Comparison of ENCODE assay signal across 15 mouse cellular contexts in genomic region chr11:3526979-3527738, GRCm38 (mm10). TPM values are rescaled to one million over a fixed set of nuclear protein-coding genes. Genes with fewer than 3 reads are reported as not detected.
DNase-seq lines count a peak whose midpoint lies in the region; ATAC-seq lines count a peak whose summit lies in the region.
"Had no signal": no experiment of that assay in that cellular context is flagged by ENCODE, and none has a peak within 500 bp of the region (broad histone marks: within the 10 kb centered on the region; RNA-seq: fewer than 3 reads in every experiment).

No protein-coding gene starts in this region.

- H3K36me3 ChIP-seq in hindbrain, embryonic 10.5 days: peaks cover 100% of the 10 kb centered on the region
- peaks cover 75% of the 10 kb centered on the region for H3K36me3 ChIP-seq in hindbrain, embryonic 12.5 days
- peaks cover 99% of the 10 kb centered on the region for H3K36me3 ChIP-seq in heart, embryonic 10.5 days
- peaks cover 100% of the 10 kb centered on the region for H3K36me3 ChIP-seq in limb, embryonic 15.5 days

- 0 out of 2 replicates have a peak, but pooled peaks cover 2% of the 10 kb centered on the region for H3K9me3 ChIP-seq in hindbrain, embryonic 10.5 days
- H3K9me3 ChIP-seq in hindbrain, embryonic 12.5 days (replicated peaks): no peaks in the 10 kb centered on the region
- H3K9me3 ChIP-seq in heart, embryonic 10.5 days: no peaks in the 10 kb centered on the region
- H3K9me3 ChIP-seq in limb, embryonic 15.5 days: no peaks in the 10 kb centered on the region
- H3K9me3 ChIP-seq: embryonic facial prominence, embryonic 12.5 days; forebrain, embryonic 13.5 days had no signal

- no peak for DNase-seq in hindbrain, embryonic 10.5 days (ENCODE audit: low spot score)
- DNase-seq in cerebellum, postnatal 25 days: peak; percentile 17 to 34
- DNase-seq in heart, embryonic 10.5 days (ENCODE audit: low spot score): no peak
- DNase-seq in adrenal gland, postnatal 14 days: no peak
- DNase-seq in adrenal gland, postnatal 4 days (ENCODE audit: low spot score in 2 of 2): no peak
- DNase-seq: adrenal gland, adult 2 months; kidney, adult 18-20 months; thymus, postnatal 25 days had no signal

- ATAC-seq in hindbrain, embryonic 12.5 days (ENCODE audit: low FRiP score): no peak
- no peak for ATAC-seq in limb, embryonic 15.5 days (ENCODE audit: insufficient number of reproducible peaks, low FRiP score, low TSS enrichment, low read depth)
- ATAC-seq: CD4-positive, CD25-positive, alpha-beta regulatory T cell, adult 4 months; forebrain, embryonic 13.5 days had no signal

- WGBS in hindbrain, embryonic 10.5 days: 92% methylated on average over 24 of the region's 24 CpGs
- WGBS in hindbrain, embryonic 12.5 days: 91% methylated on average over 24 of the region's 24 CpGs
- WGBS in heart, embryonic 10.5 days: 85% methylated on average over 24 of the region's 24 CpGs
- 87% methylated on average over 24 of the region's 24 CpGs for WGBS in limb, embryonic 15.5 days

- no peak overlapping the region for H3K4me2 ChIP-seq in hindbrain, embryonic 12.5 days (replicated peaks)
- H3K4me2 ChIP-seq in limb, embryonic 15.5 days: no peak overlapping the region
- H3K4me2 ChIP-seq: embryonic facial prominence, embryonic 12.5 days; forebrain, embryonic 13.5 days had no signal

- H3K27me3 ChIP-seq in hindbrain, embryonic 10.5 days (ENCODE audit: insufficient read depth, poor library complexity, severe bottlenecking): no peaks in the 10 kb centered on the region
- no peaks in the 10 kb centered on the region for H3K27me3 ChIP-seq in hindbrain, embryonic 12.5 days
- H3K27me3 ChIP-seq in heart, embryonic 10.5 days (ENCODE audit: insufficient read depth, poor library complexity, severe bottlenecking): no peaks in the 10 kb centered on the region
- no peaks in the 10 kb centered on the region for H3K27me3 ChIP-seq in limb, embryonic 15.5 days
- H3K27me3 ChIP-seq: embryonic facial prominence, embryonic 12.5 days; forebrain, embryonic 13.5 days had no signal

- H3K4me3 ChIP-seq in hindbrain, embryonic 10.5 days: no peak overlapping the region
- H3K4me3 ChIP-seq in hindbrain, embryonic 12.5 days: no peak overlapping the region
- H3K4me3 ChIP-seq in heart, embryonic 10.5 days: peak overlapping the region; percentile 19; the same call in 1 of the 2 replicates
- H3K4me3 ChIP-seq in limb, embryonic 15.5 days: no peak overlapping the region
- H3K4me3 ChIP-seq: embryonic facial prominence, embryonic 12.5 days; forebrain, embryonic 13.5 days had no signal

- H3K9ac ChIP-seq in hindbrain, embryonic 12.5 days: no peak overlapping the region
- H3K9ac ChIP-seq in limb, embryonic 15.5 days: no peak overlapping the region
- H3K9ac ChIP-seq: embryonic facial prominence, embryonic 12.5 days; forebrain, embryonic 13.5 days had no signal

- H3K4me1 ChIP-seq in hindbrain, embryonic 10.5 days (replicated peaks): peaks cover 6% of the 10 kb centered on the region; the same call in 1 of the 2 replicates
- no peaks in the 10 kb centered on the region for H3K4me1 ChIP-seq in hindbrain, embryonic 12.5 days
- peaks cover 25% of the 10 kb centered on the region for H3K4me1 ChIP-seq in heart, embryonic 10.5 days
- no peaks in the 10 kb centered on the region for H3K4me1 ChIP-seq in limb, embryonic 15.5 days
- H3K4me1 ChIP-seq: embryonic facial prominence, embryonic 12.5 days; forebrain, embryonic 13.5 days had no signal

- 0 out of 2 replicates have a peak overlapping the region, but pooled peaks have one; percentile 8 for H3K27ac ChIP-seq in hindbrain, embryonic 10.5 days
- no peak overlapping the region for H3K27ac ChIP-seq in hindbrain, embryonic 12.5 days
- H3K27ac ChIP-seq in heart, embryonic 10.5 days: peak overlapping the region; percentile 72
- peak overlapping the region; percentile 39; the same call in 1 of the 2 replicates for H3K27ac ChIP-seq in limb, embryonic 15.5 days
- H3K27ac ChIP-seq: embryonic facial prominence, embryonic 12.5 days; forebrain, embryonic 13.5 days; macrophage had no signal

RNA-seq across cellular contexts. Expression of gene Selenom, which starts 12.7 kb away (rescaled TPM):
- 60.3 and 73.5 TPM in 2 replicates for polyA plus RNA-seq in hindbrain, embryonic 10.5 days (2016; fragmentation: Nextera tagmentation; extraction: Ambion mirVana)
- polyA plus RNA-seq in hindbrain, embryonic 12.5 days (2016; fragmentation: Nextera tagmentation; extraction: Ambion mirVana): 78.0 and 83.6 TPM in 2 replicates
- 66.3 and 87.5 TPM in 2 replicates for polyA plus RNA-seq in heart, embryonic 10.5 days (2016; fragmentation: Nextera tagmentation; extraction: Ambion mirVana)
- polyA plus RNA-seq in limb, embryonic 15.5 days (2015; fragmentation: Nextera tagmentation; extraction: Ambion mirVana): 215 and 226 TPM in 2 replicates
- total RNA-seq in adrenal gland, postnatal 14 days (2021): 33.6 and 33.8 TPM in 2 replicates
- 10 to 100 TPM; 50.1 to 58.0 TPM for total RNA-seq in adrenal gland, postnatal 4 days (2021)

RNA-seq across cellular contexts. Expression of gene Smtn, which starts 13.3 kb away (rescaled TPM):
- 43.2 and 46.1 TPM in 2 replicates for polyA plus RNA-seq in hindbrain, embryonic 10.5 days (2016; fragmentation: Nextera tagmentation; extraction: Ambion mirVana)
- polyA plus RNA-seq in hindbrain, embryonic 12.5 days (2016; fragmentation: Nextera tagmentation; extraction: Ambion mirVana): 42.2 TPM in 2 replicates
- polyA plus RNA-seq in heart, embryonic 10.5 days (2016; fragmentation: Nextera tagmentation; extraction: Ambion mirVana): 69.5 and 91.2 TPM in 2 replicates
- polyA plus RNA-seq in limb, embryonic 15.5 days (2015; fragmentation: Nextera tagmentation; extraction: Ambion mirVana): 81.7 and 136 TPM in 2 replicates
- 56.2 and 69.1 TPM in 2 replicates for total RNA-seq in adrenal gland, postnatal 14 days (2021)
- 10 to 100 TPM; 72.9 to 75.1 TPM for total RNA-seq in adrenal gland, postnatal 4 days (2021)

RNA-seq across cellular contexts. Expression of gene Inpp5j, which starts 22.5 kb away (rescaled TPM):
- 0.21 and 0.37 TPM in 2 replicates for polyA plus RNA-seq in hindbrain, embryonic 10.5 days (2016; fragmentation: Nextera tagmentation; extraction: Ambion mirVana)
- 0.73 and 1.2 TPM in 2 replicates for polyA plus RNA-seq in hindbrain, embryonic 12.5 days (2016; fragmentation: Nextera tagmentation; extraction: Ambion mirVana)
- polyA plus RNA-seq in heart, embryonic 10.5 days (2016; fragmentation: Nextera tagmentation; extraction: Ambion mirVana): 2.8 and 9.7 TPM in 2 replicates
- polyA plus RNA-seq in limb, embryonic 15.5 days (2015; fragmentation: Nextera tagmentation; extraction: Ambion mirVana): 0.65 and 0.79 TPM in 2 replicates
- 0.75 and 0.82 TPM in 2 replicates for total RNA-seq in adrenal gland, postnatal 14 days (2021)
- 1 to 10 TPM; 1.8 to 2.2 TPM for total RNA-seq in adrenal gland, postnatal 4 days (2021)
- total RNA-seq: hematopoietic stem cell, adult 5-6 weeks had no signal

RNA-seq across cellular contexts. Expression of gene Pla2g3, which starts 39.1 kb away (rescaled TPM):
- polyA plus RNA-seq in hindbrain, embryonic 10.5 days (2016; fragmentation: Nextera tagmentation; extraction: Ambion mirVana): 0.99 and 1.5 TPM in 2 replicates
- 0.81 and 1.2 TPM in 2 replicates for polyA plus RNA-seq in hindbrain, embryonic 12.5 days (2016; fragmentation: Nextera tagmentation; extraction: Ambion mirVana)
- polyA plus RNA-seq in heart, embryonic 10.5 days (2016; fragmentation: Nextera tagmentation; extraction: Ambion mirVana): 0.21 and 0.70 TPM in 2 replicates
- polyA plus RNA-seq in limb, embryonic 15.5 days (2015; fragmentation: Nextera tagmentation; extraction: Ambion mirVana): 1.6 and 2.3 TPM in 2 replicates
- 0.15 and 0.19 TPM in 2 replicates for total RNA-seq in adrenal gland, postnatal 14 days (2021)
- under 1 TPM; 0.20 to 0.22 TPM for total RNA-seq in adrenal gland, postnatal 4 days (2021)
- total RNA-seq: hematopoietic stem cell, adult 5-6 weeks had no signal
- polyA plus RNA-seq: macrophage had no signal

Comparison
In these comparisons a context has a peak if more than half of its experiments do, and no peak if none do; other contexts are left out.
1. DNase-seq: peak in cerebellum, postnatal 25 days (2 of 2); none in hindbrain, embryonic 10.5 days (single experiment), heart, embryonic 10.5 days (single experiment), adrenal gland, postnatal 14 days (single experiment) and adrenal gland, postnatal 4 days (0 of 2).